Comparison of ENCODE assay signal across 16 mouse cellular contexts in the genomic region with DNA sequence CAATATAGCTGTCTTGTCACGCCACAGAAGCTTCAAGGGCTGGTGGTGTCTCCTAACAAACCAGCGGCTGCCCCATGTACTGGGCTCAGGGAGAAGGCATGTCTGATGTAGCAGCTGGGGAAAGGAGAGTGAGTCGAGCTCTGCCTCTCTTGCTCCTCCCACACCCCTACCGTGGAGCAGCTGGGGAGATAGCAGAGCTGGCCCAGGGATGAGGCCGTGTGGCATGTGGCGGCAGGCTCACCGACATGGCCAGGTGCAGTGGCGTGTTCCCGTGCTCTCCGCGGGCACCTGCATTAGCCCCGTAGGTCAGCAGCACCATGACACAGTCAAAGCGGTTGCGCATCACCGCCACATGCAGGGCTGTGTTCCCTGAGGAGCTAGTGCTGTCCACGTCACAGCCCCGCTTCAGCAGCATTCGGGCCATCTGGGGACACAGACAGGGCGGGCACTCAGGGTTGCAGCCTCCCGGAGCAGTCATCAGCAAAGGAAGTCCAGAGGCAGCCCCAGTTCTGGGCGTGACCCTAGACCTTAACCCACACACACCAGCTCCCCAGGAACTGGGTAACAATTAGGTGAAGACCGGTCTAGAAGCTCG. TPM values are rescaled to one million over a fixed set of nuclear protein-coding genes. Genes with fewer than 3 reads are reported as not detected.
"Had no signal": no experiment of that assay in that cellular context is flagged by ENCODE, and none has a peak within 500 bp of the region (broad histone marks: within the 10 kb centered on the region; RNA-seq: fewer than 3 reads in every experiment).

No protein-coding gene starts in this region.

- DNase-seq: kidney, adult 8-10 months; layer of hippocampus, adult 9-11 months; left cerebral cortex, postnatal 4 days; liver, embryonic 13.5 days; liver, postnatal 0 days; lung, postnatal 14 days; right cerebral cortex, adult 18-20 months; right cerebral cortex, postnatal 25 days; thymus, adult 18-20 months; thymus, postnatal 14 days had no signal

- H3K4me1 ChIP-seq: limb, embryonic 15.5 days; liver, embryonic 13.5 days; lung, embryonic 15.5 days; midbrain, embryonic 13.5 days; neural tube, embryonic 15.5 days had no signal

- H3K4me3 ChIP-seq: limb, embryonic 15.5 days; liver, embryonic 13.5 days; lung, embryonic 15.5 days; midbrain, embryonic 13.5 days; neural tube, embryonic 15.5 days had no signal

- ATAC-seq: liver, postnatal 0 days; midbrain, embryonic 13.5 days had no signal

- H3K27ac ChIP-seq: limb, embryonic 15.5 days; liver, embryonic 13.5 days; lung, embryonic 15.5 days; macrophage; midbrain, embryonic 13.5 days; neural tube, embryonic 15.5 days had no signal

- H3K27me3 ChIP-seq: limb, embryonic 15.5 days; liver, embryonic 13.5 days; lung, embryonic 15.5 days; midbrain, embryonic 13.5 days; neural tube, embryonic 15.5 days had no signal

- H3K9me3 ChIP-seq: limb, embryonic 15.5 days; liver, embryonic 13.5 days; lung, embryonic 15.5 days; midbrain, embryonic 13.5 days; neural tube, embryonic 15.5 days had no signal

- H3K4me2 ChIP-seq: limb, embryonic 15.5 days; liver, embryonic 13.5 days; lung, embryonic 15.5 days; midbrain, embryonic 13.5 days; neural tube, embryonic 15.5 days had no signal

- H3K9ac ChIP-seq: limb, embryonic 15.5 days; liver, embryonic 13.5 days; liver, postnatal 0 days; lung, embryonic 15.5 days; midbrain, embryonic 13.5 days; neural tube, embryonic 15.5 days had no signal

RNA-seq across cellular contexts. Expression of a gene that starts 20.8 kb away (rescaled TPM):
- polyA plus RNA-seq: macrophage had no signal

RNA-seq across cellular contexts. Expression of a gene that starts 51.6 kb away (rescaled TPM):
- total RNA-seq: left cerebral cortex, postnatal 4 days had no signal
- polyA plus RNA-seq: liver, embryonic 13.5 days; liver, postnatal 0 days; macrophage; neural tube, embryonic 11.5 days had no signal
